Mouse (Mus musculus) cerebellum, adult 11 months (tissue): ENCODE measurements around the gene Atxn10.
"Not testable (repeated sequence)": the region's sequence is repeated elsewhere in the genome, so short reads cannot be mapped to it uniquely, and the experiment has no call there.

Experiments
- DNase-seq: peaks from one replicate; pipeline ENCODE4 v3.0.0; 2022

Atxn10 gene

DNA sequence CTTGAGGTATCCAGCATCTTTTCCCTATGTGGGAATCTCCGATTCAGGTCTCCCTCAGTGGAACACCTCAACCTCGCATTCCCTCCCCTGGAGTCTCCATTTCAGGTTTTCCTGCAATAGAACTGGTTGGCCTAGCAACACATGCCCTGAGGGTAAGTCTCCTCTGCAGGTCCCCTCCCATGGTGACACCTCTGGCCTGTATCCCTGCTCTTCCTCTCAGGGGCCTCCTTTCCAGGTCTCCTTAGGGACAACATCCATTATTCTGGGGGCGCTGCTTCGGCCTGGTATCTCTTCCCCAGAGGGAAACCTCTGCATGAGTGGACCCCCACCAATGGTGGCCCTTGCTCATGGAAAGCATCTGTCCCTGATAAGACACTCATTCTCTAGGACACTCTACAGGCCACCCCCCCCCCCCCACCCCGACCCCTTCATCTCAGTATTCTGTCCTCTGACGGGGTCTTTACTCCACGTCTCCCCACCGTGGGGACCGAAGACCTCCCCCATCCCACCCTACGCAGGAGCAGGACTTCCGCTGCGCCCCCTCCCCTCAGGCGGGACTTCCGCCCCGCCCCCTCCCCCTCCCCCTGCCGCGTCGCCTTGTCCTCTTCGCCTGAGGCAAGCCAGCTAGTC lies at the start of gene Atxn10:
Atxn10 (plus strand) TSS at position 575 of the 630 bp plus-strand sequence.
- peak; percentile 32 for DNase-seq

DNA sequence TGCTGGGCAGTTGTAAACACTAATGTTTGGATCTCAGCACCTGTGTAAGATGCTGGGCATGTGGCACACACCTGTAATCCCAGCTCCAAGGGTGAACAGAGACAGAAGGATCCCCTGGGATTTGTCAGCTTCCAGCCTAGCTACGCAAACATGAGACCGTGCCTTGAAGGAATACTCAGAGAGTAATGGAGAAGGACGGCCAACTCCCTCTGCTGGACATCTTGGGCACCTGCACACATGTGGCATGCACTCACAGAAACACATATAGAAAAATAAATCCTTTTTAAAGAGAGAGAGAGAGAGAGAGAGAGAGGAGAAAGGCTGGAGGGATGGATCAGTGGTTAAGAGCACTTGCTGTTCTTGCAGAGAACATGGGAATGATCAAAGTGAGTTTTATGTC lies 41.4 kb upstream of the Atxn10 start:
- DNase-seq, result no peak

DNA sequence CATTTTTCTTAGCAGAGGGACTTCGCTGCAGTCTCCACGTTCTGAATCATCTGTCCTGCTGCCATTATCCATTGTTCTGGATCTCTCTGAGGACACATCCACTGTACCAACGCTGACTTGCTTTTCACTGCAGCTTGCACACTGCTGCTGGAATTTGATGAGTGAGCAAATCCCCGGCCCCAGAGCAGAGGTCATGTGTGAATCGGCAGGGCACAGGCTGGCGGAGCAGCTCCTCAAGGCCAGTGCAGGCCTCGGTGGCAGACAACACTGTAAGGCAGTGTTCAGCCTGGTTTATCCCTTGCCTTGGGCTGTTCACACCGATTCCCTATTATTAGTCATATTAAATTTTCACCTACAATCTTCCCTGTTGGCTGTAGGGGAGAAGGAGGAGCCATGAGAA lies 40.5 kb upstream of the Atxn10 start:
- no peak for DNase-seq

DNA sequence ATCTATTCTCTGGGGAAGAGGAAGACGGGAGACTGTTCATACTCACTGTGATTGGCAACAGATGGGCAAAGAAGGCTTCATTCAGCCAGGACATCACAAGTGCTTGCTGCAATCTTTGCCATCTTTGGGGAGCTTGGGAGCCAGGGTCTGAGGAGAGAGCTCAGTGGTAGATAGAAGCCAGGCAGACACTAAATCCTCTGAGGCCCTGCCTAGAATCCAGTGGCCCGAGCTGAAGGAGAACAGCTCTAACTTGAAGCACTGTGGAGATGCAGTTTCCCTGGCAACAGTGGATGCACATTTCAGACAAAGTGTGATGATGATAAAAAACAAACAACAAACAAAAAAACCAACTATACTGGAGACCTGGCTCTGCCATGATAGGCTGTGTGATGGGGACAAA lies 40.1 kb upstream of the Atxn10 start:
- DNase-seq, result no peak

DNA sequence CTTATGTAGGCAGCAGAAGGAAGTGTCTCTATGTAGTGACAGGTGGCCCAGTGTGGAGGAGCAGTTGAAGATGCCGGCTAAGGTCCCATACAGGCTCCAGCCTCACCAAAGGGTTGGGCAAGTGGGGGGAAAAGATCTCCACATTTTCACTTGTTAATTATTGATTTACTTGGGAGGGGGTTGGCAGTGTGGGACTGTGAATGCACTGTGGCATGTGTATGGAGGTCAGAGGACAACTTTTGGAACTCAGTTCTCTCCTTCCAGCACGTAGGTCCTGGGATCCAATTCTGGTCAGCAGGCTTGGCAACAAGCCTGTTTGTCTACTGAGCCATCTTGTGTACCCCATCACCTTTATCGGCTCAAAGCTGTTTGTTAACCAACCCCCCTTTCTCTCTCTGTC lies 39.5 kb upstream of the Atxn10 start:
- no peak for DNase-seq

DNA sequence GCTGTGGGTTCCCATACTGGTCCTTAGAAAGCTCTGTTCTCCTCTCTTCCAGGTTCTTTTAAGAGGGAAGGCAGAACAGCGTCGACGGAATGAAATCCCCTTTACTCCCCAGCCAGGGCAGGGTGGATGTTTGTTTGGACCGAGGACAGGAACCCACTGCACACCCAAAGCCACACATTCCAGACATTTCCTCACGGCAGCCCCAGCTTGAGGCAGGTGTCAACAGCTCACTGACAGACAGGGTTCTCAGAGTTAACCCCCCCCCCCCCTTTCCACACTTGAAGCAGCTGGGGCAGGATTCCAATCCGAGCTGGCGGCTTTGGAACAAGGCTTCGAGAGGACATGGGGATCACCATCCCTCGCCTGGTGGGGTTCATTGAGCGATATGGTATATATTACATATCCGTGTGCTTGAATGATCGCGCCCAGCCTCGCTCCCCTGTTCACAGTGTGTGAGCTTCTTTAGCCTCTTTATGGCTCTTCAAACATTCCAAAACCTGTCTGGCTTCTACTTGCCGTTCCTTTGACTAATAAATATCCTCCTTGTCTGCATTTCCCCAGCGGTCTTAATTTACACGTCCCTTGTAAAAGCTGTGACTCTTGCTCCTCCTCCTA lies 37.8 kb upstream of the Atxn10 start:
- DNase-seq, result no peak

DNA sequence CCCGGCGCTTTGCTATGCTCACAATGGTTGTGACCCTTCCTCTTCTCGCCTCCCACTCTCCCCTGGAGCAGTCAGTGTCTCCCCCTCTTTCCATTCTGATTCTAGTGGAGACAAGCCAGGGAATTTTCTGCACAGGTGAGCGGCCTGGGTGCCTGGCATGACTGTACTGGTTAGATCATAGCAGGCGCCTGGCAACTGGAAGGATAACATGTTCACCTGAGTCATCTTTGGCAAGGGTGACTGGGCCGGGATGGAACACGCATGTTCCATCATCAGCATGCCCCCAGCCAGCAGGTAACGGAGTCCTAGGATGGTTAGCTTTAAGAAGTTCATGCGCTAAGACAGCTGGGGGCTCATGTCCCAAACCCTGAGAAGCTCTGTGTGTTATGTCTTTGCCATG lies 37.1 kb upstream of the Atxn10 start:
- DNase-seq, result no peak

DNA sequence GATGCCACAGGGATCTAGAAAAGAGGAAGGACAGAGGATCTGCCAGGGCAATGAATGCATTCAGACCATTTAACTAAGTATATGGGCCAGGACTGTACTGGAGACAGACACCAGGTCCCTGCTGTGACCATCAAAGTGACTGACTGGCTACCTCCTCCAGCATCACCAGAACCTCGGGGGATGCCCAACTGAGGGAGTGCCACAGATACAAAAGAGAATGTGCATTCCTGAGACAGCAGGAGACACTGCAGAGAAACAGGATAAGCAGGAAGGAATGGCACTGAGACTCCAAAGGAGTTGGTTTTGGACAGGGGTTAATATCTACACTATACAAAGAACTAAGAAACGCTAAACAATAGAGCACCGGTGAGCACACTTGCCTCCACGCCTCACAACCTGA lies 32.8 kb upstream of the Atxn10 start:
- DNase-seq, result no peak

DNA sequence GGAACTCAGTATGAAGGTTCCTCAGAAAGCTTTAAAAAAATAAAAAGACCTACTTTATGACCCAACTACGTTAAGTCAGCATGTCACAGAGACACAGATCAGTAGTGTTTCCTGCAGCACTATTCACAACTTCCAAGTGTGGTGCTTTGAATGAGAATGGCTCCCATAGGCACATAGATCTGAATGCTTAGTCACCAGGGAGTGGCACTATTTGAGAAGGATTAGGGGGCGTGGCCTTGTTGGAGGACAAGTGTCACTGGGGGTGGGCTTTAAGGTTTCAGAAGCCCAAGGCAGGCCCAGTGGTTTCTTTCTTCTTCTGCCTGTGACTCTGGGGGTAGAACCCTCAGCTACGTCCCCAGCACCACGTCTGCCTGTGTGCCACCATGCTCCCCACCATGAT lies 32.1 kb upstream of the Atxn10 start:
- no peak for DNase-seq

DNA sequence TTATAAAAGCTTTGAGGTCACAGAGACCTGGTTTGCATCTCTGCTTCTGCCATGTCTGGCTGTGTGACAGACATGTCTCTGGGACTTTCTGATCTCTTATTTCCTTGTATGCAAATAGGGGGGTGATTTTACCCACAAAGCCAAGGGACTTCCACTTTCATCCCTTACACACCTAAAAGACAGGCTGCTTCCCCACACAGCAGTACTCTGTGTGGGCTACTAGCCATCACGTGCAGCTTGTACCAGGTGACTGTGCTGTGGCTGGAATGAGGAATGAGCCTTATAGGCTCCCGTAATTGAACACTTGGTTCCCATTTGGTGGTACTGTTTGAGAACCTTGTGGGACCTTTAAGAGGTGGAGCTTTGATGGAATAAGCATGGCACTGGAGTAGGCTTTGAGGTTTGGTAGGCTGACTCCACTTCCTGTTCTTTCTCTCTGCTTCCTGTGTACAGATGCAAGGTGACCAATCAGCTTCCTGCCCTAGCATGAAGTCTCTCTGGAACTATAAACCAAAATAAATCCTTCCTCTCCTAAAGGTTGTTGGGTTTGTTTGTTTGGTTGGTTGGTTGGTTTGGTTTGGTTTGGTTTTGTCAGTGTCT lies 28.9 kb upstream of the Atxn10 start:
- no peak for DNase-seq

DNA sequence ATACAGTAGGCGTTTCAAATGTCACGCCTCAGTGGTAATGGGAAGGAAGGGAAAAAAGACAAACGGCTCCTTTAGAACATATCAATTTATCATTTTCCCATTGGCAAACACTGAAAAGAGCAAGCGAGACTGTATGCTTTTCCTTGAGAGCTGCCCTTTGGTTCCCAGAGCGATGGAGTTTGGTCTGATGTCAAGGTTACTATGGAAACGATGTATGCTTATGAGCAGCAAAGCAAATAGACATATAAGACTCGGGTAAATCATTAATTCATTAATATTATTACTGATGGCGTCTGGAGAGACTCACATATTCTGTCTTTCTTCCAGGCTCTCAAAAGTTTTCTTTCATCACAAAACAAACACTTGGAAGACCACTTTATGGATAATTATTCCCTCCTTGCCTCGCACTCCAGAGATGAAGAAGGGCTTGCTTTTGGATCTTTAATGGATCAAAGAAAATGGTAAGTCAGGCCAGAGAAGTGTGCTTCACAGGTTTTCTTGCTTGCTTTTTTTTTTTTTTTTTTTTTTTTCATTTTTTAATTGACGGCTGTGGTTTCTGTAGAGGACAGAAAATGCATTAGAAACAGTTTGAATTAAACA lies 24.9 kb upstream of the Atxn10 start:
- DNase-seq, result no peak

DNA sequence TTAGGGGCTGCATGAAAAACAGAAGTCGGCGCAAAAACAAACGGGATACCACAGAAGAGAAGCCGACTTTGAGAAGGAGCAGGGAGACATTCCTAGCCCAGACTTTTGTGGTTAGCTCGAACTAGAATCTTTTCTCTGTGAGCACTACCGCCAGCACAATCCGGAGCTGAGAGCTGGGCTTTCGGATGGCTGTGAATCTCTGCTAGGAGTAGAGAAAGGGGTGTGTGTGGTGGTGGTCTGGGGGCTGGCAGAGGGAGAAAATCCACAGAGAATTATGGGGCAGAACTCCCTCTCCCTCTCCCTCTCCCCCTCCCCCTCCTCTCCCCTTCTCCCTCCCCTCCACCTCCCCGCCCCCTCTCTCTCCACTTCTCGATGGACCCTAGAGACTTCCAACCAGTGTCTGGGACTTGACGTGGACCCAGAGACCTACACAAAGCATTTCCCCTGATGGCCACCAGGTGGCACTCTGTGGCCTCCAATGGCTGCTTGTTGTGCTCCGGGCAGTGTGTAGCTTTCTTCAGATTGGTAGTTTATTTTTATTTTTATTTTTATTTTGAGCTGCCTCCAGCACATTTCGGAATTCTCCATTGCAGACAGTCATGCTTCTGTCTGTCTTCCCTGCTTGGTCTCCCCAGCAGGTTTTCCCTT lies 20.5 kb upstream of the Atxn10 start:
- DNase-seq, result peak; percentile 74

DNA sequence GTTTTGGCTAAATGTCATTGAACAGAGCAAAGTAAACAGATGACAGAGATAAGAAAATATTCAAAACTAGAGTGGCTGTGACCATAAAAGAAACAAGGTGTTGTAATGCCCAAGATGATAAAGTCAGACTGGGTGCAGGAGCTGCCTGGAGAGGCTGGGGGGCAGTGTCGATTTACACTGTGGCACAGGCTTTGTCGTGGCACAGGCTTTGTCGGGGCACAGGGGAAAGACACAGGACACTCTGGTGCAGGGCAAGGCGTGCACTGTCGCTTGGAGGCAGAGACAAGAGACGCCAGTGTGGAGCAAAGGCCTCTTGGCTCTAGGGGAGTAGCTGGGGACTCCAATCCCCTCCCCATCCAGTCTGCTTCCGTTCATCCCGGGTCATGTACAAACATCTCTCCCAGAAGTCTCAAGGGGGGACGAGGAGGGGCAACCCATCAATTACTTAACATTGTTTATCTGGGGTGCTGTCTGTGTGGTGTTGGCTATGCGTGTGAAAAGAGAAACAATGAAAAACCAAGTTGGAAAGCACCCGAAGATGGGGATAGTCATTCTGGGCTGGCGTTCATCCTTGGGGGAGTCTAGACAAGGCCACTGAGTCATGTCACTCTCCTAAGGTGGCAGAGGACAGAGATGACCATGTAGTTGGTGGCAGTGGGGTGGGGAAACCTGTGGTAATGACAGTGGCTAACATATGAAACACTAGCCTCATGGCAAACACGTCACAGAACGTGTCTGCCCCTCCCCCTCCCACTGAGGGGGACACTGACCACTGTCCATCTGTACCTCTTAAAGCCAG lies 19.5 kb upstream of the Atxn10 start:
- no peak for DNase-seq

DNA sequence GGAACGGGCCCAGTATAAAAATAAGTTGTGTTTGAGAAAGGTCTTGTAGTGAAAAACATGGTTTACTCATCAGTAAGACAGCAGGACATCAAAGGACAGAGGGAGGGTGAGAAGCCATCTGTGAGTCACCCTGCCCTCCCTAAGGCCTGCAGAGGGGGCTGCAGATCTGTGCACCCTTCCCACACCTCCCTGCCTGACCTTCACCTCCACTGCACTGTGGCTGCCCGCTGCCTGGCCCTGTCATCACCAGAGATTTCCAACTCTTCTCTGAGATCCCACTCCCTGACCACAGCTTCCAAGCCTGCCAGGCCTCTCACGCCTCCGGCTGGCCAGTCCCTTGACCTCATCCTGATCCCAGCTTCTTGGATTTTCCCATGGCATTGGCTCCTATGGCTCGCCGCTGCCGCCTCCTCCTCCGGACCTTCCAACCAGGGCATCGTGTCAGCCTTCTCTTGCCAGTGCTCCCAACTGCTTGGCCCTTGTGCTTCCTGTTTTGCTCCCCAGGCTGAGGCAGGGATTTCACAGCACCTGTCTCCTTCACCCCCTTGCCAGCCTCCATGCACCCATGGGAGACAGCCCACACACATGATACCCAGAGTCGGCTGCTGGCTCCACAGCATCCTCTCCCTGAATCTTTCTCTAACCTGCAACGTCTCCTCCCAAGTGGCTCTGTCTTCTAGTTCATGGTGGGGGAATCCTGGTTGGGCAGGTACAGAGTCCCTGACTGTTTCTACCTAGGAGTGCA lies 15.9 kb upstream of the Atxn10 start:
- DNase-seq, result no peak

DNA sequence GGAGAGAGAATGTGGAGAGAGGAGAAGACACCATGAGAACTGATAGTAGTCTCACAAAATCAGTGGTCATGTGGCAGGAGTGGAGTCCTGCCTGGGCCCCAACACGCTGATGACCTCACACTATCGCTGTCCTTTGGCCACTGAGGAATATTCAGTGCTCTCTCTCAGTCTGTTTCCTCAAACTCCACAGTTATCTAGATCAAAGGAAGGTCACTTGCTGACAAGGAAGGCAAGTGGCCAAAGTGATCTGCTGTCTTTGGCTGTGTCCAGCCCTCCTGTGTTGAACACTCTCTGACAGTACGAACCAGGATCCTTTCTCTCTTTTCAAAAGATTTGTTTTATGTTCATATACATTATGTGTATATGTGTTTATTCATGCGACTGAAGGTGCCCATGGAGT lies 12.8 kb upstream of the Atxn10 start:
- no peak for DNase-seq

DNA sequence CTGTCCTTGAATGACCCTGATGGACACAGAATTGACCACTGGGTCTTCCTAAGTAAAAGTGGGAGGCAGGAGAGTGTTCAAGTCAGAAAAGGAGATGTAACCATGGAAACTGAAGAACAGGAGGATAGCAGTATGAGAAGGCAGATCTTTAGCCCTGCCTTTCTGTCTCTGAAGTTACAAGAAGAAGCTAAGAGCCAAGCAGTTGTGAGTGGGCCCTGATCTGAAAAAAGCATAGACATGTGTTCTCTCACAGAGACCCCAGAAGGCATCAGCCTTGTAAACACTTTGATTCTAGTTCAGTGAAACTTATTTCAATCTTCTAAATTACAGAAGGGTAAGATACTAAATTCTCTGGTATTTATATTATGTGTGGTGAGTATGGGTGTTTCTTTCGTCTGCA lies 11.6 kb upstream of the Atxn10 start:
- no peak for DNase-seq

DNA sequence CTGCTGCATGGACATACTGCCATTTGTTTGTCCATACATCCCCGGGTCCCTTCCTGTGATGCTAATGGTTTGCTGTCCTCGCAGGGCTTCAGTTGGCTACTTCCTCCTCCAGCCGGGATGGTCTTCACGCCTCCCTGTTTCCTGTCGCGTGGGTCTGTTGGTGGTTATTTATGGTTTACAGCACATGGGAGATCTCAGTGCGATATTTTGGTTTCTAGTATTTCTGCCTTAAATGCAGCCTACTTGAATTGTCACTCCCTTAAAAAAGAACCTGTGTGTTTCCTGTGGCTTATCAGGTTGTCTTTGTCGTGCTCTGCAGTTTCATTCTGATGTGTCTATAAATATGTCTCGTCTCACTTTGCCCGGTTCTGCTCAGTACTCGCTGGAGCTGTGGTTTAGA lies 8.2 kb upstream of the Atxn10 start:
- DNase-seq, result no peak

DNA sequence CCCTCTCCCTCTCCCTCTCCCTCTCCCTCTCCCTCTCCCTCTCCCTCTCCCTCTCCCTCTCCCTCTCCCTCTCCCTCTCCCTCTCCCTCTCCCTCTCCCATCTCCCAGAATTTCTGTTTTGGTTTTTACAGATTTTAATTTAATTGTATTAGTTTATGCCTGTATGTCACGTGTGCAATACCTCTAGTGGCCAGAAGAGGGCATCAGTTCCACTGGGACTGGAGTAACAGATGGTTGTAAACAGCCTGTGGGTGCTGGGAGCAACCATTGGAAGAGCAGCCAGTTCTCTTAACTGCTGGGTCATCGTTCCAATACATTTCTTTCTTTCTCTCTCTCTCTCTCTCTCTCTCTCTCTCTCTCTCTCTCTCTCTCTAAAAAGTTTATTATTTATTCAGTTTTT lies 7.6 kb upstream of the Atxn10 start:
- DNase-seq, result not testable (repeated sequence)

DNA sequence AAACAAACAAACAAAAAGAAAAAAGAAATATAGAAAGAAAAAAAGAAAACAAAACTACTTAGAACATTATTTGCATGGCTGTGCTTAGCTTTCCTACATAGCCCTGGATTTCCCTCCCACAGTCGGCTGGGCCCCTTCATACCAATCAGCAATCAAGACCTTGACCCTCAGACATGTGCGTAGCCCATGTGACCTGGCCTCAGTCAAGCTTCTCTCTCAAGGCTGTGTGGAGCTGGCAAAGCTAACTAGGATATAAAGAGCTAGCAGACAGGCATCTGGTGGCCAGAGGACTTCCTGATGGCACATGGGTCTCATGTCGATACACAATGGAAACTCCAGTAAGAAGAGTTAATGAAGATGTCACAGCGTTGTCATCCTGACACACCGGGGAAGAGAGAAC lies 6.9 kb upstream of the Atxn10 start:
- DNase-seq, result no peak

DNA sequence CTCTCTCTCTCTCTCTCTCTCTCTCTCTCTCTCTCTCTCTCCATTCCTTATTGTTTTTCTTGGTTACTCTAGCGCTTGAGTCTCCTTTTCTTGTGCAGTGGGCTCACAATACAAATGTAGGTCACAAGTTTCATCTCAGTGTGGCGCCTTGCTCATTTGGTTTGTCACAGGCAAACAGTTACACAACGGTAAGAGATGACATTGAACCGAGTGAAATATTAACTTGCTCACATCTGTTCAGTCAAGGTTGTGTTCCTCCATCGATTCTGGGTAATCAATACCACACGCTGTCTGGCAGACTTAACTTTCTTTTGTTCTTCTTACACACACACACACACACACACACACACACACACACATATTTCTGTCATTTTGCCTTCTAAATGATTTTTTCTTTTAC lies 6.0 kb upstream of the Atxn10 start:
- DNase-seq, result no peak

DNA sequence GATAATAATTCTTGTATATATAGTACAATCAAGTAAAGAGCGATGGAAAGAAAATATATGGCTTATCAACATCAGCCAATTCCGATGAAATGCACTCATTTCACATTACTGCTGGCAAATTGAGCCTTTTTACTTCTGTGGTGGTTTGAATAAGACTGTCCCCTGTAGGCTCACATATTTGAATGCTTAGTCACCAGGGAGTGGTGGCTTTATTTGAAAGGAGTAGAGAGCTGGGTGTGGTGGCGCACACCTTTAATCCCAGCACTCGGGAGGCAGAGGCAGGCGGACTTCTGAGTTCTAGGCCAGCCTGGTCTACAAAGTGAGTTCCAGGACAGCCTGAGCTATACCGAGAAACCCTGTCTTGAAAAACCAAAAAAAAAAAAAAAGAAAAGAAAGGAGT lies 2.5 kb upstream of the Atxn10 start:
- DNase-seq, result not testable (repeated sequence)

DNA sequence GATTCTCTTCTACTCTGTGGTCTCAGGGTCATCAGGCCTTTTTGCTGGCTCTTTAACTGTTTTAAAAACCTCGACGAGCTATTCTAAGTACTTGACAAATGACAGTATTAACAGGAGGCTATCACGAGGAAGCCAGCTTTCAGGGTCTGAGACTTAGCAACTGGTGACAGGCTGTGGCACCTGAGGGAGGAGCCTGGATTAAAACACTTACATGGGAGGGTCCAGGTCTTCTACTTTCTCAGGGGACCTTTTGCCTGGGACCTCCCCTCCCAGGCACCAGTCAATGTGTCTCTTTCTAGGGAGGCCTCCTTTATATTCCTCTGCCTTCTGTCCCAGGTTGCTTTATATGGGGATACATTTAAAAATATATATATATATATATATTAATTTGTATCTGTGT lies 1.8 kb upstream of the Atxn10 start:
- no peak for DNase-seq
